Mouse (Mus musculus) spleen, adult 2 months (tissue): ENCODE results near the gene Dhdds. TPM values are rescaled to one million over a fixed set of nuclear protein-coding genes. Genes with fewer than 3 reads are reported as not detected.
A peak's percentile ranks its signal among the peaks of the same experiment; 100 is the strongest.

Source experiments
- DNase-seq, 2 experiments: peaks; one replicate each; pipeline versions ENCODE4 v3.0.0 to v3.0.0-alpha.2; 2012 to 2021; ENCODE audit warnings: low spot score in 2 of 2, low read depth in 1 of 2
- H3K27ac ChIP-seq: fragments of 200-500 bp; 2 replicates; pipeline ENCODE4 v1.5.1; 2012; ENCODE audit warnings: low read length, inconsistent platforms; ENCODE audit not compliant: insufficient read depth
- H3K27me3 ChIP-seq: fragments of 200-500 bp; 2 replicates; pipeline ENCODE4 v1.6.1; 2012; ENCODE audit warnings: mild to moderate bottlenecking, moderate library complexity, low read length, inconsistent platforms; ENCODE audit not compliant: control insufficient read depth, insufficient read depth
- H3K36me3 ChIP-seq: fragments of 200-500 bp; 2 replicates; pipeline ENCODE4 v1.6.1; 2012; ENCODE audit warnings: mild to moderate bottlenecking, low read length, inconsistent platforms; ENCODE audit not compliant: control insufficient read depth, insufficient read depth
- H3K4me1 ChIP-seq: fragments of 200-500 bp; 2 replicates; pipeline ENCODE4 v1.6.1; 2011; ENCODE audit warnings: inconsistent platforms; ENCODE audit not compliant: control insufficient read depth, insufficient read depth, insufficient read length
- H3K4me3 ChIP-seq: fragments of 200-500 bp; 2 replicates; pipeline ENCODE4 v1.5.1; 2011; ENCODE audit warnings: mild to moderate bottlenecking, inconsistent platforms; ENCODE audit not compliant: insufficient read depth, insufficient read length; ENCODE audit errors: extremely low read depth
- CTCF ChIP-seq: fragments of 200-500 bp; IDR thresholded peaks from 2 replicates; pipeline ENCODE4 v1.5.1; 2011; ENCODE audit warnings: mild to moderate bottlenecking, inconsistent platforms; ENCODE audit not compliant: insufficient read depth, insufficient read length, insufficient replicate concordance; ENCODE audit errors: extremely low read depth
- POLR2A ChIP-seq: fragments of 200-500 bp; IDR thresholded peaks from 2 replicates; pipeline ENCODE4 v1.6.1; 2011; ENCODE audit warnings: low read depth, low read length, inconsistent platforms
- WGBS: fragments of 180-500 bp; shearing (Covaris S2); methylation state at CpG from one replicate; pipeline ENCODE4 v1.1.7; 2018; 5-methylcytosine and 5-hydroxymethylcytosine counted together
- polyA plus RNA-seq: library from polyadenylated mRNA; depleted of rRNA; stranded (reverse); fragments of >200 nt; gene quantifications from 2 replicates; pipeline ENCODE4 v1.2.3, GENCODE M21; 2012; rRNA removed

The Dhdds gene
- polyA plus RNA-seq, 1 experiment: 13.0 TPM

- Histone ChIP-seq H3K27me3 (no peaks in the 10 kb centered on the region), H3K36me3 (no peaks in the 10 kb centered on the region), H3K27ac (no peak overlapping the region), H3K4me3 (no peak overlapping the region), H3K4me1 (no peaks in the 10 kb centered on the region)
- no peak for TF ChIP-seq POLR2A
- TF ChIP-seq CTCF: no peak
- WGBS: 70% methylated on average over 2 of the region's 2 CpGs
- DNase-seq: no peak
Measured at GRCm38 (mm10) chr4:133938077-133938476, 62.6 kb downstream of the Dhdds start.

- WGBS: 82% methylated on average over 3 of the region's 3 CpGs
- peaks cover 7% of the 10 kb centered on the region; the same call in 1 of the 2 replicates for H3K4me1 ChIP-seq
- DNase-seq: no peak
- no peak overlapping the region for H3K27ac ChIP-seq
- H3K27me3 ChIP-seq: no peaks in the 10 kb centered on the region
- H3K36me3 ChIP-seq: no peaks in the 10 kb centered on the region
- no peak for TF ChIP-seq CTCF
- TF ChIP-seq POLR2A: no peak
- no peak overlapping the region for H3K4me3 ChIP-seq
Measured at GRCm38 (mm10) chr4:133931785-133932184, 68.9 kb downstream of the Dhdds start.

GRCm38 (mm10) chr4:133931349-133931748, 69.4 kb downstream of the Dhdds start:
- Histone ChIP-seq H3K4me1 (peaks cover 7% of the 10 kb centered on the region; the same call in 1 of the 2 replicates), H3K4me3 (no peak overlapping the region), H3K27me3 (no peaks in the 10 kb centered on the region), H3K36me3 (no peaks in the 10 kb centered on the region), H3K27ac (no peak overlapping the region)
- TF ChIP-seq CTCF: peak; percentile 32; the same call in 1 of the 2 replicates
- no peak for TF ChIP-seq POLR2A
- WGBS: 20% methylated on average over 10 of the region's 10 CpGs
- DNase-seq: no peak

- 19% methylated on average over 7 of the region's 7 CpGs for WGBS
- no peak for TF ChIP-seq CTCF
- no peak for TF ChIP-seq POLR2A
- H3K27ac ChIP-seq: no peak overlapping the region
- H3K4me3 ChIP-seq: no peak overlapping the region
- DNase-seq: no peak
- H3K27me3 ChIP-seq: no peaks in the 10 kb centered on the region
- no peaks in the 10 kb centered on the region for H3K36me3 ChIP-seq
- peaks cover 7% of the 10 kb centered on the region; the same call in 1 of the 2 replicates for H3K4me1 ChIP-seq
Measured at GRCm38 (mm10) chr4:133929278-133929670, 71.4 kb downstream of the Dhdds start.

GRCm38 (mm10) chr4:133928576-133929277, 72.0 kb downstream of the Dhdds start:
- WGBS: 8% methylated on average over 15 of the region's 15 CpGs
- Histone ChIP-seq H3K36me3 (no peaks in the 10 kb centered on the region), H3K4me3 (no peak overlapping the region), H3K4me1 (peaks cover 7% of the 10 kb centered on the region; the same call in 1 of the 2 replicates), H3K27me3 (no peaks in the 10 kb centered on the region), H3K27ac (no peak overlapping the region)
- TF ChIP-seq CTCF: no peak
- no peak for TF ChIP-seq POLR2A
- no peak for DNase-seq

- TF ChIP-seq CTCF: no peak
- TF ChIP-seq POLR2A: no peak
- no peaks in the 10 kb centered on the region for H3K36me3 ChIP-seq
- H3K4me3 ChIP-seq: no peak overlapping the region
- WGBS: 89% methylated on average over 4 of the region's 4 CpGs
- H3K27me3 ChIP-seq: no peaks in the 10 kb centered on the region
- peaks cover 7% of the 10 kb centered on the region; the same call in 1 of the 2 replicates for H3K4me1 ChIP-seq
- no peak overlapping the region for H3K27ac ChIP-seq
- DNase-seq: no peak
Measured at GRCm38 (mm10) chr4:133925204-133925603, 75.5 kb downstream of the Dhdds start.

GRCm38 (mm10) chr4:133923743-133924142, 77.0 kb downstream of the Dhdds start:
- H3K4me3 ChIP-seq: no peak overlapping the region
- no peaks in the 10 kb centered on the region for H3K27me3 ChIP-seq
- DNase-seq: no peak
- H3K4me1 ChIP-seq: peaks cover 4% of the 10 kb centered on the region; the same call in 1 of the 2 replicates
- 91% methylated on average over 5 of the region's 5 CpGs for WGBS
- TF ChIP-seq POLR2A (no peak), CTCF (no peak)
- no peaks in the 10 kb centered on the region for H3K36me3 ChIP-seq
- no peak overlapping the region for H3K27ac ChIP-seq

Other genes with a start within 250 kb of the Dhdds start
- 142 and 150 TPM in 2 replicates for gene Arid1a, start 244.1 kb downstream of the Dhdds start, polyA plus RNA-seq
- gene Rps6ka1, start 113.1 kb downstream of the Dhdds start, polyA plus RNA-seq: 76.6 and 98.9 TPM in 2 replicates
- gene Hmgn2, start 32.3 kb downstream of the Dhdds start, polyA plus RNA-seq: 11.9 and 19.0 TPM in 2 replicates
- 0.11 and 0.42 TPM in 2 replicates for gene Lin28a, start 17.9 kb upstream of the Dhdds start, polyA plus RNA-seq
- gene Zfp683, start 52.9 kb upstream of the Dhdds start, polyA plus RNA-seq: 3.6 and 3.8 TPM in 2 replicates
- gene Crybg2, start 59.9 kb upstream of the Dhdds start, polyA plus RNA-seq: 4.3 and 5.3 TPM in 2 replicates
- gene Cd52, start 94.2 kb upstream of the Dhdds start, polyA plus RNA-seq: 400 and 461 TPM in 2 replicates
- 33.7 and 43.0 TPM in 2 replicates for gene Ubxn11, start 101.7 kb upstream of the Dhdds start, polyA plus RNA-seq
- gene Sh3bgrl3, start 127.9 kb upstream of the Dhdds start, polyA plus RNA-seq: 1,465 and 2,211 TPM in 2 replicates
- 15.2 and 20.8 TPM in 2 replicates for gene Cep85, start 186.2 kb upstream of the Dhdds start, polyA plus RNA-seq
- not detected in 2 replicates for gene Gm7534, start 202.1 kb upstream of the Dhdds start, polyA plus RNA-seq
- not detected in 2 replicates for gene Catsper4, start 226.5 kb upstream of the Dhdds start, polyA plus RNA-seq
- 0.26 TPM in 2 replicates for gene Cnksr1, start 237.5 kb upstream of the Dhdds start, polyA plus RNA-seq
- gene E130218I03Rik, start 242.7 kb upstream of the Dhdds start, polyA plus RNA-seq: not detected in 2 replicates
- 7.4 and 11.5 TPM in 2 replicates for gene Zfp593, start 244.7 kb upstream of the Dhdds start, polyA plus RNA-seq
- gene Gm30191, start 246.0 kb upstream of the Dhdds start, polyA plus RNA-seq: not detected in 2 replicates